Mouse (Mus musculus): ENCODE measurements around the gene Olfr1417. TPM values are rescaled to one million over a fixed set of nuclear protein-coding genes. Genes with fewer than 3 reads are reported as not detected.

Olfr1417 gene
- polyA plus RNA-seq, 1 experiment: not detected

GRCm38 (mm10) chr19:11813136-11813535, 25.9 kb downstream of the Olfr1417 start:
- WGBS: 65% methylated on average over 4 of the region's 4 CpGs
- no peak for DNase-seq (ENCODE audit: low read depth, low spot score)

DNA sequence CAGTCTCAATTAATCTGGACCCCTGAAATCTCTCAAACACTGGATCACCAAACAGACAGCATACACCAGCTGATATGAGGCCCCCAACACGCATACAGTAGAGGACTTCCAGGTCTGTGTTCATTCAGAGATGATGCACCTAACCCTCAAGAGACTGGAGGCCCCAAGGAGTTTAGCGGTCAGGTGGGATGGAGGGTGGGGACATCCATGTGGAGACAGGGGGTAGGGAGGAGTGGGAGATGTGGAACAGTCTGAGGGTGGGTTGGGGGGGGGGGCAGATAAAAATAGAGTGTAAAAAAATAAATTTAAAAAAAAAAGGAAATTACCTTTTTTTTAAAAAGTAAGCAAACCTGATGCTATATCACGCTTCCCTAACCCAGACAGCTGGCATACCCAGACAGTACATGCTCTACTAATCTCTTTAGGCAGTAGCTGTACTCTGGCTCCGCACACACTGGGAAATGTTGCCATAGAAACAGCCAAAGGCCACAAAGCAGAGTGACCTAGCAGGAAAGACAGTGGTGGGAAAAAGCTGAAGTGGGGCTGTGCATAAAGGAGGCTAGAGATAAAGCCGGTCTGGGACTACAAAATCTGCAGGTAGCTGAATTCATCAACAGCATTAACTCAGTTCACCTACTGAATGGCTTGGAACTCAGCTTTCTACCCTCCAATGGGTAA, 27.2 kb downstream of the Olfr1417 start:
- WGBS: 76% methylated on average over 5 of the region's 5 CpGs
- DNase-seq (ENCODE audit: low read depth, low spot score): no peak

DNA sequence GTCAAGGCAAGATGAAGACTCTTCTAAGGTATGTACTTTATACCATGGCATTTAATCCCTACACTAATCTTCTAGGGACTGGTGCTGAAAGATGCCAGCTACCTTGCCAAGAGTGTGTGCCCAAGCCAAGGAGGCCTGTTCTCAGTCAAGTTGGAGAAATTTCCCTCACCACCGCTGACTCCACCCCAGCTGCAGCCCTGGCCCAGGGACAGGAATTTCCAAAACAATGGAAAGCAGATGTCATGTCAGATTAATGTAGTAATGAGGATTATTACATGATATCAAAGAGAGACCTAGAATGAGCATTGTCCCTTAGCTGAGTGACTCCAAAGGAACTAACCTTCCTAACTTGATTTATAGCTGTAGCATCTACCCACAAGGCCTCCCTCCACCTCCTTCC, 28.2 kb downstream of the Olfr1417 start:
- DNase-seq (ENCODE audit: low read depth, low spot score): no peak
- 67% methylated on average over 1 of the region's 1 CpGs for WGBS

- DNase-seq (ENCODE audit: low read depth, low spot score): no peak
Observed at GRCm38 (mm10) chr19:11810003-11810758, 28.8 kb downstream of the Olfr1417 start.

DNA sequence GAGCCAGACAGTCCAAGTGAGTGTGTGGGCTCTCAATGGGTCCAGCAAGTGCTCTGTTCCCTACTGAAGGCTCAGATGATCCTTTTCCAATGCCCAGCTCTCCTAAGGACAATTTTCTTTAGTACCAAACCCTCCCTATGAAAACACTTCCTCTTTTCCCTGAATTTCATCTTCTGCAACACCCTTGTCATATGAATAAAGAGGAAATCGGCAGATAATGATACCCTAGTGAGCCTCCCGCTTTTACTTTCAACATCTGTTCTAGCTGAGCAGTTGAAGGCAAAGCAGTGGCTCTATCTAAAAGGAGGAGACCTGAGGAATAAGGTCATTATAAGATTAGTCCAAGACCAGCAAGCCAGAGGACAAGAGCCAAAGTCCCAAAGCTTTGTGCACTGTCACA, 30.6 kb downstream of the Olfr1417 start:
- no peak for DNase-seq (ENCODE audit: low read depth, low spot score)
- WGBS: 85% methylated on average over 2 of the region's 2 CpGs

More at GRCm38 (mm10) chr19:11810003-11810758, 28.8 kb downstream of the Olfr1417 start:
- WGBS: 47% methylated on average over 5 of the region's 5 CpGs

DNA sequence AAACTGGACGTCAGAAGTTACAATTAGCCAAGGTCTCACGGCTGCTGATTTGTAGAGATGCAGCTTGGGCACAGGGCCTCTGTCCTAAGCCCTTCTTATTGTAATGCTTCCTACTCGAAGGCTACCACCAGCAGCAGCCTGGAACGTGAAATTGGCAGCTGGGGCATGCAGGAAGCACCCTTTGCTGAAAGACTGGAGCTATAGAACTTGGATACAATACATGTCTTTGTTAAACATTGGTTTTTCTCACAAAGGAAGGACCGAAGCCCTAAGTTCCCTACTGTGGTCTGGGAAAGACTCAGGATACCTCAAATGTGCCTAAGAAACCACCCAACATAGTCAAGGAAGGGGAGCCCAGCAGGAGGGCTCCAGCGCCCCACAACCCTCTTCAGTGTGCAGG, 31.2 kb downstream of the Olfr1417 start:
- WGBS: 67% methylated on average over 6 of the region's 6 CpGs
- DNase-seq (ENCODE audit: low read depth, low spot score): no peak

DNA sequence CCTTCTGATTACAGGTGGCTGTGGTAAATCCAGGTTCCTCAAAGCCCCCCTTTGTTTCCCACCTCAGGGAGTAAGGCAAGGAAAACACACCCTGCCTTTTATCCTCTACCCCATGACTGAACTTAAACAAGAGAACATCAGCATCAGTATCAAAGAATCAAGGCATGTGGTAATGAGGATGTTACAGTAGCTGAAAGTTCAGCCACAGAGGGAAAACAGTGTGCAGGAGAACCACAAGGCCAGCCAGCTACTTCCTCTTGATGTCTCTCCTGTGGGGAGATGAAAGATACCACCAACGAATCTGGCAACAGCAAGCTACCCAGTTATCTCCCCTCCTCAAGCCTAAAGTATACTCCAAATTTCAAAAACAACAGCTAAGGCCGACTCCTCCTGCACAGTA, 31.8 kb downstream of the Olfr1417 start:
- DNase-seq (ENCODE audit: low read depth, low spot score): no peak
- 67% methylated on average over 2 of the region's 2 CpGs for WGBS

- 19% methylated on average over 1 of the region's 1 CpGs for WGBS
- DNase-seq (ENCODE audit: low read depth, low spot score): no peak
Observed at GRCm38 (mm10) chr19:11804423-11804822, 34.6 kb downstream of the Olfr1417 start.

- WGBS: 67% methylated on average over 8 of the region's 8 CpGs
- no peak for DNase-seq (ENCODE audit: low read depth, low spot score)
Observed at GRCm38 (mm10) chr19:11800531-11801315, 38.3 kb downstream of the Olfr1417 start.

DNA sequence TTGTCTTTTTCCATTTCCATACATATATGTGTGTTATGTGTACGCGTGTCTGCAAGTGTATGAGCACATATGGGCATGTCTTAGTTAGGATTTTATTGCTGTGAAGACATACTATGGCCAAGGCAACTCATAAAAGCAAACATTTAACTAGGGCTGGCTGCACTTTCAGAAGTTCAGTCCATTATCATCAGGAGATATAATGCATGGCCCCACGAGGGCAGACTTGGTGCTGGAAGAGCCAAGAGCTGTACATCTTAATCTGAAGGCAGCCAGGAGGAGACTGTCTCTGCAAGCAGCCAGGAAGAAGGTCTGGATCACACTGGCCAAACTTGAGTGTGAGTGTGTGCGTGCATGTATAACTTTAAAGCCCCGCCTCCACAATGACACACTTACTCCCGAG, 44.6 kb downstream of the Olfr1417 start:
- 32% methylated on average over 6 of the region's 6 CpGs for WGBS
- no peak for DNase-seq (ENCODE audit: low read depth, low spot score)

DNA sequence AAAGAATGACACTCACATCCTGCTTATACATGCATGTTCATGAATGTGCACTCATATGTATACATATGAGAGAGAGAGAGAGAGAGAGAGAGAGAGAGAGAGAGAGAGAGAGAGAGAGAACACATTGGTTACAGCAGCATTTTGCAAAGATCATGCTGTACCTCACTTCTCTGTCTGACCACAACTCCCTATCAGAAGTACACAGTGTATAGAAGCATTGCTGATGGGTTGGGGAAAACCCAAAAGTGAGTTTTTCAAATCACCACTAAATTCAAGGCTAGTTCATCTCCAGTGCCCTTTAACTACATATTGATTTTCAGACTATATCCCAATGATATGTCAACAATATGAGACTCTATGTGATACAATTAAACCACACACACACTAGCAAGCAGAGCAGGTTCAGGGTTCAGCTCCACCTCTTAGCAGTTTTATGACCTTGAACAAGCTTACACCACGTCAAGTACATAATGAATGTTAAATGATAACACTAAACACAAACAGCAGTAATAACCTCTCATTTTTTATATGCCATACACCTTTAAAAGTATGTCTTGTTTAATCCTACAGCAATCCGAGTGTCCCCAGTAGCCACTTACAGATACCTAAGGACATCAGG, 45.2 kb downstream of the Olfr1417 start:
- no peak for DNase-seq (ENCODE audit: low read depth, low spot score)
- 31% methylated on average over 2 of the region's 2 CpGs for WGBS

GRCm38 (mm10) chr19:11791825-11792224, 47.2 kb downstream of the Olfr1417 start:
- WGBS: 76% methylated on average over 5 of the region's 5 CpGs
- no peak for DNase-seq (ENCODE audit: low read depth, low spot score)

- DNase-seq (ENCODE audit: low read depth, low spot score): no peak
Observed at GRCm38 (mm10) chr19:11788876-11789275, 50.1 kb downstream of the Olfr1417 start.

GRCm38 (mm10) chr19:11787826-11788225, 51.2 kb downstream of the Olfr1417 start:
- WGBS: 92% methylated on average over 6 of the region's 6 CpGs
- DNase-seq (ENCODE audit: low read depth, low spot score): no peak

More at GRCm38 (mm10) chr19:11788876-11789275, 50.1 kb downstream of the Olfr1417 start:
- 79% methylated on average over 6 of the region's 6 CpGs for WGBS

DNA sequence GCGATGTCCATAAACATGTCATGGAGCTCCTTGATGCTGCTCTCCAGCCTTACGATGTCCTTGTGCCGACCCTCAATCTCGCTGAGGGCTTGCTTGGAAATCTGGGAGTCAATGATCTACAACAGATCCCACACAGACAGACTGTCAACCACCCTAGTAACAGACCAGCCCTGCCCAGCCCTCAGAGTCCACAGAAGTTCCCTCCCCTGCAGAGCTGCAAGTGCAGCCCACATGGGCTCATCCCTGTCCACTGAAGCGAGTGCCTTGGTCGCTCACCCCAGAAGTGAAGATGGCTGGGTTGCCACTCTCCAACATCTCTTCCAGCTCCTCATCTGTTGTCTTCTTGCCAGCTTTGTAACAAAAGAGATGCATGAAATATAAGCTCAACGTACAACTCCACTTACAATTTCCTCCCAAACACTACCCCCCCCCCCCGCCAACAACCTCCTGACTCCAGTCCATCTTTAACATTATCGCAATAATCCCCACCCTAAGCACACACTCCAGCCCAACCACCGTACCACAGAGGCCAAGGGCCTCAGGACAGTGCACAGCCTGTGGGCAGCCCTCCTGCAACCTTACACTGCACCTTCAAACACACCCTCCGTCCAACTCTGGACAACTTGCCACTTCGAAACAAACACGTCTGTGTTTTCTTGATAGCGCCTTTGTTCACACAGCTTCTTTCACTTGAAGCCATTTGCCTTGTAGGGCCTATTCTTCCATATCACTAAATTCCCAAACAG, 53.4 kb downstream of the Olfr1417 start:
- WGBS: 92% methylated on average over 14 of the region's 14 CpGs
- DNase-seq (ENCODE audit: low read depth, low spot score): no peak

DNA sequence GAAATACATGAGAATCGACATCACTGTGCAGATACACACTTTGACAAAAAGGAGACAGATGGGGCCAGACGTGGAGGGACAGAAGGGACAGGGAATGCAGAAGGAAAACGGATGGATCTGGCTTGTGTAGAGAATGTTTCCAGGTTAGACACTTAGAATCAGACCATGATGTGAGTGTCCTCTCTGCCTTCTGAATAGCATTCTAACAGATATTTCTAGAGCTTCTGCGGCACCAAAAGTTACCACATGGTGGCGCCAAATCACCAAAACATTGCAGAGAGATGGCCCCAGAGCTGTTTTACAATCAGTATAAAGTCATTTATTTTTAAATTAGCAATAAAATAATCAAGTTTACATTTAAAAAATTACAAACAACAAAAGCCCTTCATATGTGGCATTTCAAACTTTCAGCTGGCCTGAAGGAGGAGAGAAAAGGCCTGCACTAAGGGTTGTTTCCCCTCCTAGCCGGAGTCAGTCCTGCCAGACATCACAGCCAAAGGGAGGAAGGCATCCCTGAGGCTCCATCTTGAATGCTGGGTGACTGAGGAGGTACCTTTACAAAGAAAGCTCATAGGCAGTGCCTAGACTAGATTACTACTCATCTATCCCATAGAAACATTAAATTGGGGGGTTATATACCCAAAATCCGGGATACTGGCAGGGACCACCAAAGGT, 61.7 kb downstream of the Olfr1417 start:
- DNase-seq (ENCODE audit: low read depth, low spot score): no peak
- WGBS: 67% methylated on average over 7 of the region's 7 CpGs

Measured in large intestine, adult 2 months (tissue).